Mouse (Mus musculus): ENCODE data around the gene Arfgap2.

Arfgap2 gene

GRCm38 (mm10) chr2:91308680-91309079, 43.9 kb downstream of the Arfgap2 start:
- no peak for DNase-seq (ENCODE audit: inconsistent ontology term)

- DNase-seq (ENCODE audit: inconsistent ontology term): no peak
Observed at GRCm38 (mm10) chr2:91309546-91309945, 44.8 kb downstream of the Arfgap2 start.

GRCm38 (mm10) chr2:91312578-91313311, 48.0 kb downstream of the Arfgap2 start:
- peak; percentile 84 for DNase-seq (ENCODE audit: inconsistent ontology term)

- no peak for DNase-seq (ENCODE audit: inconsistent ontology term)
Observed at GRCm38 (mm10) chr2:91314184-91314583, 49.4 kb downstream of the Arfgap2 start.

GRCm38 (mm10) chr2:91320559-91321529, 56.1 kb downstream of the Arfgap2 start:
- DNase-seq (ENCODE audit: inconsistent ontology term): no peak

GRCm38 (mm10) chr2:91321923-91322322, 57.1 kb downstream of the Arfgap2 start:
- DNase-seq (ENCODE audit: inconsistent ontology term): no peak

GRCm38 (mm10) chr2:91322490-91322889, 57.7 kb downstream of the Arfgap2 start:
- no peak for DNase-seq (ENCODE audit: inconsistent ontology term)

GRCm38 (mm10) chr2:91324346-91324745, 59.6 kb downstream of the Arfgap2 start:
- DNase-seq (ENCODE audit: inconsistent ontology term): no peak

GRCm38 (mm10) chr2:91324761-91325421, 60.1 kb downstream of the Arfgap2 start:
- DNase-seq (ENCODE audit: inconsistent ontology term): peak; percentile 80
